ENCODE assay signal across 8 mouse cellular contexts in the genomic region with DNA sequence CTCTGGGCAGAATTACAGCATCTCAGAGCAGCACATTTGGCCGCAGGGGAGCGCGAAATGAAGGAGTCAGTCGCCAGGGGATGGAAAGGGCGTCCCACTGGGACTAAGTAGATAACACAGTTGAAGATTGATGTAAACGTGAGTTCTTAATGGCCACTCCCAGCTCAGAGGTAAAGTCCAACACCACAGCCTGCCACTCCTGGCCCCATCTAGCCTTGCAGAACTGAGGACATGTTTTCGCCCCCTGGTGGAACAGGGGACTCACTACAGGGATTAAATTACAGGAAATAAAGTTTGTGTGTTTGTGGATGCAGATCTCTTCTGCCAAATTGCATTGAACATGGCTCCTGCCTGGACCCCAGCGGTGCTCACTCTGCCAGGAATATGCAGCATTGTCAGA.
DNase-seq lines count a peak whose midpoint lies in the region; ATAC-seq lines count a peak whose summit lies in the region.

No protein-coding gene starts in this region.

- WGBS in hindbrain, embryonic 11.5 days = 35% methylated on average over 8 of the region's 8 CpGs
- 43% methylated on average over 8 of the region's 8 CpGs for WGBS in hindbrain, embryonic 16.5 days
- WGBS in intestine, embryonic 14.5 days = 40% methylated on average over 8 of the region's 8 CpGs

- no peaks in the 10 kb centered on the region for H3K9me3 ChIP-seq in hindbrain, embryonic 11.5 days (ENCODE audit: control insufficient read depth, low read length)
- no peaks in the 10 kb centered on the region for H3K9me3 ChIP-seq in hindbrain, embryonic 16.5 days (ENCODE audit: control insufficient read depth, low read length)
- H3K9me3 ChIP-seq in intestine, embryonic 14.5 days (ENCODE audit: control insufficient read depth, low read length) = no peaks in the 10 kb centered on the region

- H3K4me3 ChIP-seq in hindbrain, embryonic 11.5 days (ENCODE audit: low read depth, low read length) = no peak overlapping the region
- no peak overlapping the region for H3K4me3 ChIP-seq in hindbrain, embryonic 16.5 days (ENCODE audit: low read length)
- no peak overlapping the region for H3K4me3 ChIP-seq in intestine, embryonic 14.5 days (ENCODE audit: low read depth, low read length)

- no peak overlapping the region for H3K9ac ChIP-seq in hindbrain, embryonic 11.5 days (ENCODE audit: low read depth, low read length)
- no peak overlapping the region for H3K9ac ChIP-seq in hindbrain, embryonic 16.5 days (ENCODE audit: low read depth, low read length)
- H3K9ac ChIP-seq in intestine, embryonic 14.5 days (ENCODE audit: low read length) = no peak overlapping the region

- no peaks in the 10 kb centered on the region for H3K27me3 ChIP-seq in hindbrain, embryonic 11.5 days (ENCODE audit: control insufficient read depth, insufficient read depth, low read length)
- no peaks in the 10 kb centered on the region for H3K27me3 ChIP-seq in hindbrain, embryonic 16.5 days (replicated peaks; ENCODE audit: control insufficient read depth, insufficient read depth, low read length)
- no peaks in the 10 kb centered on the region for H3K27me3 ChIP-seq in intestine, embryonic 14.5 days (replicated peaks; ENCODE audit: control insufficient read depth, insufficient read depth, low read length)

- H3K36me3 ChIP-seq in hindbrain, embryonic 11.5 days (ENCODE audit: control insufficient read depth, insufficient read depth, low read length) = no peaks in the 10 kb centered on the region
- H3K36me3 ChIP-seq in hindbrain, embryonic 16.5 days (ENCODE audit: control insufficient read depth, insufficient read depth, low read length) = no peaks in the 10 kb centered on the region
- H3K36me3 ChIP-seq in intestine, embryonic 14.5 days (ENCODE audit: control insufficient read depth, insufficient read depth, low read length) = no peaks in the 10 kb centered on the region

- H3K4me1 ChIP-seq in hindbrain, embryonic 11.5 days (replicated peaks; ENCODE audit: control insufficient read depth, insufficient read depth, low read length) = 0 out of 2 replicates have a peak, but pooled peaks cover 3% of the 10 kb centered on the region
- peaks cover 5% of the 10 kb centered on the region; the same call in 1 of the 2 replicates for H3K4me1 ChIP-seq in hindbrain, embryonic 16.5 days (ENCODE audit: control insufficient read depth, insufficient read depth, low read depth, low read length)
- H3K4me1 ChIP-seq in intestine, embryonic 14.5 days (replicated peaks; ENCODE audit: control insufficient read depth, insufficient read depth, low read length) = 0 out of 2 replicates have a peak, but pooled peaks cover 6% of the 10 kb centered on the region

- peak; percentile 62 for DNase-seq in hindbrain, embryonic 11.5 days (ENCODE audit: low spot score)
- DNase-seq in A20 (ENCODE audit: low read depth, low spot score) (peak; percentile 54), MEL-GATA-1-ER (ENCODE audit: extremely low read depth, low read depth) (peak; percentile 22)
- DNase-seq in intestine, embryonic 14.5 days (ENCODE audit: low spot score) = no peak
- peak; percentile 24 for DNase-seq in naive thymus-derived CD4-positive, alpha-beta T cell, adult 2 months (ENCODE audit: low read depth)
- DNase-seq in urinary bladder, adult 2 months (ENCODE audit: low spot score) = no peak

- H3K27ac ChIP-seq in hindbrain, embryonic 11.5 days (ENCODE audit: low read depth, low read length) = no peak overlapping the region
- no peak overlapping the region for H3K27ac ChIP-seq in hindbrain, embryonic 16.5 days (ENCODE audit: low read depth, low read length)
- H3K27ac ChIP-seq in intestine, embryonic 14.5 days (ENCODE audit: low read depth) = no peak overlapping the region

- H3K4me2 ChIP-seq in hindbrain, embryonic 11.5 days (replicated peaks; ENCODE audit: low read depth, low read length) = no peak overlapping the region
- no peak overlapping the region for H3K4me2 ChIP-seq in hindbrain, embryonic 16.5 days (ENCODE audit: low read length)
- H3K4me2 ChIP-seq in intestine, embryonic 14.5 days (ENCODE audit: low read length) = no peak overlapping the region

- ATAC-seq in hindbrain, embryonic 11.5 days (ENCODE audit: low FRiP score) = no peak
- ATAC-seq in hindbrain, embryonic 16.5 days = no peak
- ATAC-seq in intestine, embryonic 14.5 days (replicated peaks; ENCODE audit: low FRiP score, low TSS enrichment, low read depth) = peak; percentile 54; the same call in 1 of the 2 replicates
- no peak for ATAC-seq in frontal cortex, adult (ENCODE audit: low TSS enrichment)

Comparison
In these comparisons a context has a peak if more than half of its experiments do, and no peak if none do; other contexts are left out.
1. DNase-seq: peak in hindbrain, embryonic 11.5 days (single experiment), A20 (single experiment), MEL-GATA-1-ER (single experiment) and naive thymus-derived CD4-positive, alpha-beta T cell, adult 2 months (single experiment); none in intestine, embryonic 14.5 days (single experiment) and urinary bladder, adult 2 months (single experiment).